Mouse (Mus musculus): Measurements from ENCODE around the gene Rasgrf2.
A peak's percentile ranks its signal among the peaks of the same experiment; 100 is the strongest.

The Rasgrf2 gene

GRCm38 (mm10) chr13:91881837-91882480, 249.5 kb downstream of the Rasgrf2 start:
- DNase-seq (ENCODE audit: low read depth, low spot score) = peak; percentile 16

- no peak for DNase-seq (ENCODE audit: low read depth, low spot score)
Measured at GRCm38 (mm10) chr13:91880256-91880655, 251.2 kb downstream of the Rasgrf2 start.

- no peak for DNase-seq (ENCODE audit: low read depth, low spot score)
Measured at GRCm38 (mm10) chr13:91877996-91878395, 253.5 kb downstream of the Rasgrf2 start.

- no peak for DNase-seq (ENCODE audit: low read depth, low spot score)
Measured at GRCm38 (mm10) chr13:91877350-91877749, 254.1 kb downstream of the Rasgrf2 start.

- no peak for DNase-seq (ENCODE audit: low read depth, low spot score)
Measured at GRCm38 (mm10) chr13:91876741-91877349, 254.6 kb downstream of the Rasgrf2 start, which contains the start of gene Ckmt2. Gene Ckmt2, minus strand, starts transcription at chr13:91876885.

- DNase-seq (ENCODE audit: low read depth, low spot score) = no peak
Measured at GRCm38 (mm10) chr13:91875581-91875980, 255.9 kb downstream of the Rasgrf2 start.

- no peak for DNase-seq (ENCODE audit: low read depth, low spot score)
Measured at GRCm38 (mm10) chr13:91874565-91874964, 256.9 kb downstream of the Rasgrf2 start.

- no peak for DNase-seq (ENCODE audit: low read depth, low spot score)
Measured at GRCm38 (mm10) chr13:91873734-91874329, 257.6 kb downstream of the Rasgrf2 start.

GRCm38 (mm10) chr13:91868577-91868976, 262.9 kb downstream of the Rasgrf2 start:
- DNase-seq (ENCODE audit: low read depth, low spot score) = no peak

GRCm38 (mm10) chr13:91858835-91859234, 272.6 kb downstream of the Rasgrf2 start:
- DNase-seq (ENCODE audit: low read depth, low spot score) = peak; percentile 9

- DNase-seq (ENCODE audit: low read depth, low spot score) = no peak
Measured at GRCm38 (mm10) chr13:91857427-91857826, 274.0 kb downstream of the Rasgrf2 start.

GRCm38 (mm10) chr13:91854412-91854811, 277.0 kb downstream of the Rasgrf2 start:
- DNase-seq (ENCODE audit: low read depth, low spot score) = no peak

All from CD4-positive helper T cell, adult 2 months (primary cell).